Comparison of ENCODE assay signal across 25 mouse cellular contexts in the genomic region with DNA sequence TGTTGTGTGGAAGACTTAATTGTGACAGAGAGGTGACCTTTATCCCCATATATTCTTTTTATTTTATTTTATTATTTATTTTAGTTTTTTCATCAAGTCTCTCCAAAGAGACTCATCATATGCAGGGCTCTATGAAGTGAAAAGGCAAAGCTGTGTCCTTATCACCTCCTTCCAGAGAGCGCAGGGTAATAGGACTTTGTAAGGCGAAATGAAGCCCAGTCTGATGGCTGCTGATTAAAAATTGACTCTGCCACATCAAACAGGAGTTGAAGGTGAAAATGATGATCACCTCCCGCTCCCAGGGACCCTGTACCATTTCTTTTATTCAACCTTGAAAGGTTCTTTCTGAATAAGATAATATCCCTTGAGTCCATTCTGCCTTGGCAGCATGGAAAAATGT.
DNase-seq lines count a peak whose midpoint lies in the region; ATAC-seq and TF ChIP-seq lines count a peak whose summit lies in the region.
"Had no signal": no experiment of that assay in that cellular context is flagged by ENCODE, and none has a peak within 500 bp of the region (broad histone marks: within the 10 kb centered on the region; RNA-seq: fewer than 3 reads in every experiment).

No protein-coding gene starts in this region.

- H3K4me2 ChIP-seq in midbrain, embryonic 11.5 days: no peak overlapping the region
- H3K4me2 ChIP-seq in midbrain, embryonic 14.5 days (ENCODE audit: low read length): no peak overlapping the region
- H3K4me2 ChIP-seq in midbrain, embryonic 16.5 days (ENCODE audit: low read length): no peak overlapping the region
- H3K4me2 ChIP-seq in intestine, embryonic 15.5 days (replicated peaks): no peak overlapping the region
- H3K4me2 ChIP-seq: embryonic facial prominence, embryonic 12.5 days; forebrain, embryonic 13.5 days; forebrain, embryonic 15.5 days had no signal

- no peak overlapping the region for H3K27ac ChIP-seq in midbrain, embryonic 11.5 days (ENCODE audit: low read depth, low read length)
- H3K27ac ChIP-seq in midbrain, embryonic 10.5 days (replicated peaks): no peak overlapping the region
- no peak overlapping the region; the same call in 1 of the 2 replicates for H3K27ac ChIP-seq in midbrain, embryonic 14.5 days (replicated peaks; ENCODE audit: low read depth, low read length)
- no peak overlapping the region for H3K27ac ChIP-seq in midbrain, embryonic 16.5 days (ENCODE audit: low read length)
- H3K27ac ChIP-seq in intestine, embryonic 15.5 days: no peak overlapping the region
- H3K27ac ChIP-seq: embryonic facial prominence, embryonic 10.5 days; embryonic facial prominence, embryonic 12.5 days; forebrain, embryonic 13.5 days; forebrain, embryonic 15.5 days had no signal

- H3K4me3 ChIP-seq in midbrain, embryonic 11.5 days (ENCODE audit: low read depth, low read length): no peak overlapping the region
- no peak overlapping the region for H3K4me3 ChIP-seq in midbrain, embryonic 10.5 days
- H3K4me3 ChIP-seq in midbrain, embryonic 14.5 days (replicated peaks; ENCODE audit: low read depth, low read length): no peak overlapping the region
- H3K4me3 ChIP-seq in midbrain, embryonic 16.5 days (ENCODE audit: low read depth, low read length): no peak overlapping the region
- H3K4me3 ChIP-seq in intestine, embryonic 15.5 days (replicated peaks): no peak overlapping the region
- H3K4me3 ChIP-seq: embryonic facial prominence, embryonic 10.5 days; embryonic facial prominence, embryonic 12.5 days; forebrain, embryonic 13.5 days; forebrain, embryonic 15.5 days had no signal

- H3K9ac ChIP-seq in midbrain, embryonic 11.5 days (ENCODE audit: low read length): no peak overlapping the region
- H3K9ac ChIP-seq in midbrain, embryonic 14.5 days (replicated peaks; ENCODE audit: low read length): no peak overlapping the region
- no peak overlapping the region for H3K9ac ChIP-seq in midbrain, embryonic 16.5 days (ENCODE audit: low read depth, low read length)
- H3K9ac ChIP-seq in intestine, embryonic 15.5 days: no peak overlapping the region
- H3K9ac ChIP-seq: embryonic facial prominence, embryonic 12.5 days; forebrain, embryonic 13.5 days; forebrain, embryonic 15.5 days had no signal

- no peaks in the 10 kb centered on the region for H3K9me3 ChIP-seq in midbrain, embryonic 11.5 days (ENCODE audit: control insufficient read depth, low read length)
- H3K9me3 ChIP-seq in midbrain, embryonic 10.5 days (replicated peaks): no peaks in the 10 kb centered on the region
- H3K9me3 ChIP-seq in midbrain, embryonic 14.5 days (ENCODE audit: control insufficient read depth, low read length): no peaks in the 10 kb centered on the region
- H3K9me3 ChIP-seq in midbrain, embryonic 16.5 days (replicated peaks; ENCODE audit: control insufficient read depth, low read length, poor library complexity, severe bottlenecking): no peaks in the 10 kb centered on the region
- no peaks in the 10 kb centered on the region for H3K9me3 ChIP-seq in intestine, embryonic 15.5 days
- H3K9me3 ChIP-seq: embryonic facial prominence, embryonic 10.5 days; embryonic facial prominence, embryonic 12.5 days; forebrain, embryonic 13.5 days; forebrain, embryonic 15.5 days; G1E had no signal

- no peaks in the 10 kb centered on the region for H3K4me1 ChIP-seq in midbrain, embryonic 11.5 days (ENCODE audit: control insufficient read depth, insufficient read depth, low read length)
- H3K4me1 ChIP-seq in midbrain, embryonic 10.5 days: no peaks in the 10 kb centered on the region
- 0 out of 2 replicates have a peak, but pooled peaks cover 4% of the 10 kb centered on the region for H3K4me1 ChIP-seq in midbrain, embryonic 14.5 days (ENCODE audit: control insufficient read depth, insufficient read depth, low read length)
- no peaks in the 10 kb centered on the region for H3K4me1 ChIP-seq in midbrain, embryonic 16.5 days (ENCODE audit: control insufficient read depth, insufficient read depth, low read length)
- no peaks in the 10 kb centered on the region for H3K4me1 ChIP-seq in intestine, embryonic 15.5 days (replicated peaks)
- H3K4me1 ChIP-seq: embryonic facial prominence, embryonic 10.5 days; embryonic facial prominence, embryonic 12.5 days; forebrain, embryonic 13.5 days; forebrain, embryonic 15.5 days had no signal

- WGBS in midbrain, embryonic 11.5 days: 81% methylated on average over 3 of the region's 3 CpGs
- WGBS in midbrain, embryonic 10.5 days: 97% methylated on average over 3 of the region's 3 CpGs
- WGBS in midbrain, embryonic 14.5 days: 57% methylated on average over 3 of the region's 3 CpGs
- WGBS in midbrain, embryonic 16.5 days: 56% methylated on average over 3 of the region's 3 CpGs
- WGBS in intestine, embryonic 15.5 days: 81% methylated on average over 3 of the region's 3 CpGs

- TF ChIP-seq POLR2A in brain, embryonic 14.5 days (IDR thresholded peaks at IDR 0.05; ENCODE audit: borderline replicate concordance, extremely low read depth, insufficient read depth, insufficient read length, poor library complexity, severe bottlenecking): no peak

- no peaks in the 10 kb centered on the region for H3K27me3 ChIP-seq in midbrain, embryonic 11.5 days (ENCODE audit: control insufficient read depth, insufficient read depth, low read length)
- no peaks in the 10 kb centered on the region for H3K27me3 ChIP-seq in midbrain, embryonic 10.5 days (ENCODE audit: low read depth, poor library complexity, severe bottlenecking)
- no peaks in the 10 kb centered on the region for H3K27me3 ChIP-seq in midbrain, embryonic 14.5 days (ENCODE audit: control insufficient read depth, insufficient read depth, low read length)
- H3K27me3 ChIP-seq in midbrain, embryonic 16.5 days (ENCODE audit: control insufficient read depth, insufficient read depth, low read depth, low read length): no peaks in the 10 kb centered on the region
- H3K27me3 ChIP-seq in intestine, embryonic 15.5 days (replicated peaks): no peaks in the 10 kb centered on the region
- H3K27me3 ChIP-seq: CH12.LX; embryonic facial prominence, embryonic 12.5 days; forebrain, embryonic 13.5 days; forebrain, embryonic 15.5 days; Patski had no signal

- ATAC-seq in midbrain, embryonic 11.5 days (ENCODE audit: low FRiP score): peak; percentile 44; the same call in 1 of the 2 replicates
- no peak; the same call in 1 of the 2 replicates for ATAC-seq in midbrain, embryonic 14.5 days (ENCODE audit: low FRiP score, low TSS enrichment)
- peak; percentile 39; the same call in 1 of the 2 replicates for ATAC-seq in midbrain, embryonic 16.5 days
- no peak for ATAC-seq in intestine, embryonic 15.5 days
- ATAC-seq: activated CD4-positive, CD25-positive, alpha-beta regulatory T cell, adult 4 months; CD4-positive, CD25-positive, alpha-beta regulatory T cell, adult 4 months; forebrain, embryonic 13.5 days; forebrain, embryonic 15.5 days; Patski had no signal

- no peaks in the 10 kb centered on the region for H3K36me3 ChIP-seq in midbrain, embryonic 11.5 days (ENCODE audit: control insufficient read depth, insufficient read depth, low read length)
- no peaks in the 10 kb centered on the region for H3K36me3 ChIP-seq in midbrain, embryonic 10.5 days
- no peaks in the 10 kb centered on the region for H3K36me3 ChIP-seq in midbrain, embryonic 14.5 days (ENCODE audit: control insufficient read depth, insufficient read depth, low read length)
- H3K36me3 ChIP-seq in midbrain, embryonic 16.5 days (ENCODE audit: control insufficient read depth, insufficient read depth, low read length): no peaks in the 10 kb centered on the region
- H3K36me3 ChIP-seq in intestine, embryonic 15.5 days: no peaks in the 10 kb centered on the region
- H3K36me3 ChIP-seq: embryonic facial prominence, embryonic 10.5 days; embryonic facial prominence, embryonic 12.5 days; forebrain, embryonic 15.5 days; G1E had no signal

- DNase-seq in midbrain, embryonic 11.5 days (ENCODE audit: low spot score, missing footprints): no peak
- DNase-seq in midbrain, embryonic 10.5 days (ENCODE audit: low spot score): no peak
- peak; percentile 58 for DNase-seq in brain, embryonic 14.5 days (ENCODE audit: low read depth)
- DNase-seq in midbrain, embryonic 14.5 days: peak; percentile 50
- no peak for DNase-seq in heart, postnatal 36 days
- DNase-seq: adrenal gland, adult 8-10 months; adrenal gland, postnatal 14 days; adrenal gland, postnatal 36 days; B cell, adult 2 months; cerebellum, adult 11 months; cerebellum, adult 18-20 months; cerebellum, adult 8-10 months; cerebellum, adult 9-11 months; cerebellum, postnatal 14 days had no signal

- intact Hi-C loops in heart, postnatal 36 days (cut with DNase I): no loop called here

- no peak for TF ChIP-seq CTCF in brain, embryonic 14.5 days (IDR thresholded peaks at IDR 0.05; ENCODE audit: borderline replicate concordance, extremely low read depth, insufficient read depth, insufficient read length)

Comparison
In these comparisons a context has a peak if more than half of its experiments do, and no peak if none do; other contexts are left out.
1. ATAC-seq: peak in midbrain, embryonic 11.5 days (single experiment) and midbrain, embryonic 16.5 days (single experiment); none in midbrain, embryonic 14.5 days (single experiment) and intestine, embryonic 15.5 days (single experiment).
2. DNase-seq: peak in brain, embryonic 14.5 days (single experiment) and midbrain, embryonic 14.5 days (single experiment); none in midbrain, embryonic 11.5 days (single experiment), midbrain, embryonic 10.5 days (single experiment) and heart, postnatal 36 days (0 of 2).